Mouse (Mus musculus) urinary bladder, postnatal 25 days (tissue): ENCODE results near the gene Pvr.
"Not testable (repeated sequence)": the region's sequence is repeated elsewhere in the genome, so short reads cannot be mapped to it uniquely, and the experiment has no call there.

Experiments
- DNase-seq: peaks from one replicate; pipeline ENCODE4 v3.0.0; 2022; ENCODE audit warnings: low spot score

Pvr gene

DNA sequence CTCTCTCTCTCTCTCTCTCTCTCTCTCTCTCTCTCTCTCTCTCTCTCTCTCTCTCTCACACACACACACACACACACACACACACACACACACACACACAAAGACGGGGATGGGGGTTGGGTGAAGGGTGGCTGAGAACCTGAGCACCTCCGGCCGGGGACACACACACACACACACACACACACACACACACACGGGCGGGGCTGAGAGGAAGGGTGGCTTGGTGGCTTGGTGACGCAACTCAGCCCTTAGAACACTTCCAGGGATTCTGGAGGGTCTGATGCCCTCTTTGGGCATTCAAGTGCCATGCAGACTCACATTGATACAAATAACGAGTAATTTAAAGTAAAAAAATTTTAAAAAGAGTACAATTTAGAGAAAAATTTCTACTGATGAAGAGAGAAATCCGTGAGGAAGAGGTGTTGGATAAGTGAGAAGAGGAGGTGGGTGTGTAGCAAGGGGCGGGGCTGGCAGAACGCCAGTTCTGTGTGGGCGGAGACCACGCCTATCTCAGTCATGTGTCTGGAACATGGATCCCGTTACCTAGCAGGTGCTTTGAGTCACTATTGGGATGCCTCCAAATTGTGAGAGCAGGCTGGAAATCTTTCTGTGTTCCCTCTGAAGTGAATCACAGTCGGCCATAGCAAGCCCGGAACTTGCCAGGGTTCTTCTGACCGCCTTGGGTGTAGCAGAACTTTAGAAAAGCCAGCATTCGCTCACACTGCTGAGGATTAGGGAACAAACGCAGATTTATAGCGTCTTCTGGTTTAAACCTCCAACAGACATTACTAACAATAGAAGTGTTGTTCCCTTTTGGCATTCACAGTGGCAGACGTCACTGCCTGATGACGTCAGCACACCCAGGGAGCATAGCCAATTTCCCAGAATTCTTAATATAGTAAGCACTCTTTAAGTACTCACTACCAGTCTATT is 12.2 kb upstream of the Pvr start:
- peak; percentile 66 for DNase-seq

GRCm38 (mm10) chr7:19932133-19932876 is 11.3 kb upstream of the Pvr start:
- no peak for DNase-seq

DNA sequence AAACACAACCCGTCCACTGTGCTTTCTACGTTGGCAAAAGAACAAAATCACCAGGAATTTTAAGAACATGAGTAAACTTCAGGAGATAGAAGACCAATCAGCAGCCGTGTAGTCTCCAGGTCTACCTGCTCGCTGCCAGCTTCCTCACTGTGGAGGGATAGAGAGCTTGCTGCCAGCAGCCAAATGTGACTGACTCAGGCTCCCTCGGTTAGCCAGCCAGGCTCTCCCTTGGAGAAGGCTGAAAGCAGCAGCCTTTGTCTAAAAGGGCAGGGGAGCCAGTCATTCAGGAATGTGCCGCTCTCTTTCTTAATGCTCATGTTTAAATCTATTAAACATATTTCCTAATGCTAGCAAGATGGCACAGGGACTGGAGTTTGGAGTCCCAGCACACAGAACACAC is 9.5 kb upstream of the Pvr start:
- DNase-seq = not testable (repeated sequence)

- no peak for DNase-seq
Observed at GRCm38 (mm10) chr7:19928486-19928885, 7.5 kb upstream of the Pvr start.

DNA sequence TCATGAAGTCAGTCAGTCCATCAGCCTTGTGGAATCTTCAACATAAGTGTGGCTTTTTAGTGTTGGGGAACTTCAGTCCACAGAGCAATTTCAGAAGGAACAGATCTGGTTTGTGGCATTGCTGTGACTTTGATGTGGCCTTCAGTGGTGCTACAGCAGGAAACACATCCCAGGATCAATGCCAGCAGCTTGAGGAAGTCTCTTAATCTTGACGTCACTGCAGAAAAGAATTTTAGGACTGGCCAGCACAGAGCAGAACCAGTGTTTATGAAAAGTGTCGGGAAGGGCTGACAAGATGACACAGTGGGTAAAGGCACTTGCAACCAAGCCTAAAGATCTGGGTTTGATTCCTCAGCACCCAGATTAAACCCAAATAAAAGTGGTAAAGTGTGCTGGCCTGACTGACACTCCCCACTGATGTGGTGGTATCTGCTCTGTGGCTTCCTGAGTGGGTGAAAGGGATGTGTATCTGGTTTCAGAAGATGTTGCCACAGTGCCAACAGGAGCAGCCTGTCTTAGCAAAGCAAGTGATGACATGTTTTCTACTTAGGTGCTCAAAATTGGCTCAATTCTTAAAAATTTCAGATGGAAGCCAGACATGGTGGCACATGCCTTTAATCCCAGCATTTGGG is 6.0 kb upstream of the Pvr start:
- DNase-seq = no peak

DNA sequence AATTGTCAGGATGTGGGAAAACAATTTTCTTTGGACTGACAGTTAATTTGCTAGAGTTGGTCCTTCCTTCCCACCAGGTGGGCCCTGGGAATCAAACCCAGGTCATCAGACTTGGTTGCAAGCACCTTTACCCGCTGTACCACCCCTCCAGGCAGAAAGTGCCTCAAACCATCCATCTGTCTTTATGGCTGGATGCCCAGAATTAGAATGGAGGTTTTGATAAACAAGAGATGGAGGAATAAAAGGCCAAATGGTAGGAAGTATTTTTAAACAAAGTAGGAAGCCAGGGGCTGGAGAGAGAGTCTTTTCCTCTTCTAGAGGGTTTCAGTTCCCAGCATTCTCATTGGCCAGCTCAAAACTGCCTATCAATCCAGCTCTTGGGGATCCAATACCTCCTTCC is 4.4 kb upstream of the Pvr start:
- DNase-seq = no peak

DNA sequence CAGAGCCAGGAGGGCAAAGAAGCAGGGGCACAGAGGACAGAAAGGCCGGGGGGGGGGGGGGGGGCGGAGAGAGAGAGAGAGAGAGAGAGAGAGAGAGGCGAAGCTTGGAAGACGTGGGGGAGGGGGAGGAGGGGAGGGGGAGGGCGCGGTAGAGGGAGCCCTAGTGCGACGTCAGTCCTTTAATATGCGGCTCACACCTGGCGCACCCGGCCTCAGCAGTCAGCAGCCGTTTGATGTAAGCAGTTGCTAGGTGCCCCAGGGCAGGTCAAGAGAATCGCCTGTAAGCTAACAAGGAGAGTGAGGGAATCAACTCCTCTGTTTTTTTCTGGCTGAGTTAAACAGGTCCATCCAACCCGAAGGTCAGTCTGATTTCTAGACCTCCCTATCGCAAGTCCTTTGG is 2.8 kb upstream of the Pvr start:
- DNase-seq = no peak

DNA sequence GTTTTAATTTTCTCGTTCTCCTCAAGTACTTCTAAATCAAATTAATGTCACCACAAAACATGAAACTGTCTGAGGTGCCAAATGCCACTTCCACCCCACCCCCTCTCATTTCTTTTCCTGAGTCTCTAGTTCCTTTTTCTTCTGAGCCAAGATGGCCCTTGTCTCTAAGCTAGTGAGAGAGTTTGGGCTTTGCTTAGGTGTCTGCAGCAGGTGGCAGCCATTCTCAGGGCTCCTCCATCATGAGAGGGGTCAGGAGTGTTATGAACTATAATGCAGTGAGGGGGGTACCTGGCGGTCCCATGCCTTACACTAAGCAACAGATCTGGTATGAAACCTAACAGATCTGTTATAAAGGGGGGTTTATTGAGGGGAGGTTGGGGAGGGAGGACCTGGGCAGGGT is 2.4 kb upstream of the Pvr start:
- DNase-seq = no peak

DNA sequence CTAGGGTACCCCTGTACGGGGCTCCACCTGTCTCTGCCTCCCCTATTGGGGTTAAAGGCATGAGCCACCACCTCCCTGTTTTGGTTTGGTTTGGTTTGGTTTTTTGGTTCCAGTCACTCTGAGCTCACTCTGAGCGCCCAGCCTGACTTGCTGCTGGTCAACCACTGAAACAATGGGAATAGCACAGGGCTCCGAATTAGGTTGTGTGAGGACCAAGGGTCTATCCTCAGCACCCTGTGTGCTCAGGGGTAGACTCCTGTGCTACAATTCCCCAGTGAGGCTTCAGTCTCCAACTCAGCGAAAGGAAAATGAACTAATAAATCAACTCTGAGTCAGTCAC is 824 bp downstream of the Pvr start:
- no peak for DNase-seq

GRCm38 (mm10) chr7:19914558-19914957 is 6.4 kb downstream of the Pvr start:
- DNase-seq = no peak

- no peak for DNase-seq
Observed at GRCm38 (mm10) chr7:19911695-19912524, 9.1 kb downstream of the Pvr start.

DNA sequence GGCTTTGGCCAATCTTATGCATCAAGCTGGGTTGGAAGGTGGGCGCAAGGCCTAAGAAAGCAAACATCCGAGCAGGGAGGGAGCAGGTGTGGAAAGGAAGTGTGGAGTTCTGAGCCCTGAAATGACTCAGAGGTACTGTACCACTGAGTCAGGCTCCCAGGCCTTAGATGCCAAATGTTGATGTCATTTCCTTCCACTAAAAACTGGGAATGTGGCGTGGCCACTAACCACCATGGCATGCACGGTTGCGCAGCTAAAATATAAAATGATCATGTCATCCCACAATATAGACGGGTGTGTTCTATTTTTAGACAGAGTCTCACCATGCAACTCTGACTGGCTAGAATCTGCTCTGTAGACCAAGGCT is 9.7 kb downstream of the Pvr start:
- no peak for DNase-seq

DNA sequence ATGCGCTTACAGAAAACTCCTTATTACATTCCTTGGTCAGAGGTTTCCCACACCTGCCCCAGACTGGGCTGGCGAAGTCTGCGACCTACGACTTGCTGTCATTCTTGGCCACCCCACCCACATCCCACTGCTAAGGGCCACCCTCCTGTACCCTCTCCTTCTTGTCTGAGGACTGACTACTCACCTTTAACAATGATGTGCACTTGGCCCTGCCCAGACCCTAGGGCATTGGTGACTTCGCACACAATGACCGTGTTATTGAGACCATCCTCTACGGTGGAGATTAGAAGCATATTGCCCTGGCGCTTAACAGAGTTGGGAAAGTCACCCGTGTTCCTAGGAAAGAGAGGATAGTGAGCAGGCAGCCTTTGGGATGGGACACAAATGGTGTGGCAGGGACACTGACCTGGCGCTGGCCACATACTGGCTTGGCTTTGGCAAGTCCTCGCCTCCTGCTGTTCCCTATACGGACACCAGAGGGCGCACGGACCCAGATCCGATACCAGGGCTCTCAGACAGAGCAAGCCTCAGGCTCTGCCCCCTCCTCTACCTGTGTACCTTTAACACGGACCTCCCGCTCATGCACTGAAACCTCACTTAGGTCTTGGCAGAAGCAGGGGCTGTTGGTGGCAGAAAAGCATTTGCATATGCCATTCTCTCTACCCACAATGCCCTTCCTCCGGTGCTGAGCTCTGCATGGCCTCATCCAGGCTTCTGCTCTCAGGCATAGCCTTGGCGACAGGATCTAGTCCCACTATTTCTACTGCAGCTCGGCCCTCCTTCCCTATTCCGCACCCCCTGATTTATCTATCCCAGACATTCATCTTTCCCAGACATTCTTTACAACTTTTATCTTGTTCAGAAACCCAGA is 10.3 kb downstream of the Pvr start:
- peak; percentile 79 for DNase-seq

GRCm38 (mm10) chr7:19889881-19890280 is 31.1 kb downstream of the Pvr start:
- DNase-seq = peak; percentile 64

- no peak for DNase-seq
Observed at GRCm38 (mm10) chr7:19887849-19888248, 33.1 kb downstream of the Pvr start, which contains the start of gene Ceacam19. TSS of gene Ceacam19 (minus strand) at chr7:19887965.

GRCm38 (mm10) chr7:19880754-19881153 is 40.2 kb downstream of the Pvr start:
- DNase-seq = no peak

DNA sequence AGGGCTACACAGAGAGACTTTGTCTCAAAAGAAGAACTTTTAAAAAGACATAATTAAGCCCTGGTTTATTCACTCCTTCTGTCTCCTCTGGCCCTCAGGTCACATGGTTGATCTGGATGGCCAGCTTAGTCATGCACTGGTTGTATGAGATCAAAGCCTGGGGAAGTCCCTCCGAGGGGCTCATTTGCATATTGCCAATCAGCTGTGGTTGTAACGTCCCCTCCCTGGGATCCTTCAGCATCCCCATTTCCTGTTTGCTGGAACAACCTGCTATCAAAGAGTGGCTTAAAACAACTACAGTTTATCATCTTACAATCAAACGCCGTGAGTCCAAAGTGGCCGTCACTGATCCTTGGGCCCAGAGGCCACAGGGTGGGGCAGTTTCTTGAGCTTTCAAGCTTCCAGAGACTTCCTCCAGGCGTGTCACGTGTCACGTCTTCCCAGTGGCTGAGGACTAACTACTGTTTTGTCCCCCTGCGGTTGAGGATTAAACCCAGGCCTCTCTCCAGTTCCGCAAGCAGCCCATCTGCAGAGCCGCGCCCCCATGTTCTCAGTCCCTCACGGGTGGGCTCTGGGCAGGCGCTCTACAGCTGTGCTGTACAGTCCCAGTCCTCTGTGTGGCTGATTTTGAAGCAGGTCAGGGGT is 44.1 kb downstream of the Pvr start:
- no peak for DNase-seq

- no peak for DNase-seq
Observed at GRCm38 (mm10) chr7:19875948-19876682, 44.8 kb downstream of the Pvr start.

- no peak for DNase-seq
Observed at GRCm38 (mm10) chr7:19871943-19872601, 48.9 kb downstream of the Pvr start.
